ENCODE assay signal across 12 mouse cellular contexts in genomic region chr15:99039996-99040919, GRCm38 (mm10). TPM values are rescaled to one million over a fixed set of nuclear protein-coding genes. Genes with fewer than 3 reads are reported as not detected.
DNase-seq lines count a peak whose midpoint lies in the region; ATAC-seq and TF ChIP-seq lines count a peak whose summit lies in the region.
"Had no signal": no experiment of that assay in that cellular context is flagged by ENCODE, and none has a peak within 500 bp of the region (broad histone marks: within the 10 kb centered on the region; RNA-seq: fewer than 3 reads in every experiment).

No protein-coding gene starts in this region.

- H3K36me3 ChIP-seq in CH12.LX (replicated peaks in 1 of 2; ENCODE audit: control insufficient read depth in 1 of 2, insufficient read depth in 1 of 2, low read length in 1 of 2) (peaks cover 28 to 39% of the 10 kb centered on the region in 2 experiments), G1E (replicated peaks) (peaks cover 39% of the 10 kb centered on the region)
- H3K36me3 ChIP-seq in liver, embryonic 14.5 days (replicated peaks; ENCODE audit: control insufficient read depth, insufficient read depth, low read depth), result peaks cover 27% of the 10 kb centered on the region
- H3K36me3 ChIP-seq: hindbrain, embryonic 13.5 days; neural tube, embryonic 13.5 days had no signal

- no peak overlapping the region for H3K4me2 ChIP-seq in CH12.LX (ENCODE audit: insufficient read depth, low read depth, poor library complexity, severe bottlenecking)
- H3K4me2 ChIP-seq in liver, embryonic 14.5 days (ENCODE audit: low read depth), result no peak overlapping the region
- H3K4me2 ChIP-seq: hindbrain, embryonic 13.5 days; neural tube, embryonic 13.5 days had no signal

- intact Hi-C loops in left cerebral cortex, adult 2 months (cut with DNase I), result loop anchor here (10.0 kb wide), 1 partner anchor 225 kb away; no protein-coding TSS in a partner anchor
- intact Hi-C loops in left cerebral cortex, postnatal 25 days (cut with DNase I), result no loop called here
- intact Hi-C loops in gastrocnemius, adult 2 months (cut with DNase I), result no loop called here

- TF ChIP-seq RAD21 in CH12.LX (IDR thresholded peaks at IDR 0.05; ENCODE audit: low read depth, low read length), result peak; percentile 8

- dilution Hi-C loops in CH12.LX (cut with MboI; ENCODE audit: extremely low pct_ligation_motif_present, extremely low pct_unique_long_range_greater_than_20kb, low sequenced_read_pairs), result no loop called here

- TF ChIP-seq CTCF in left cerebral cortex, adult 2 months (IDR thresholded peaks at IDR 0.05), result peak; percentile 24
- TF ChIP-seq CTCF in CH12.LX (conservative IDR thresholded peaks at IDR 0.05 in 1 of 2, IDR thresholded peaks at IDR 0.05 in 1 of 2; ENCODE audit: low read depth in 2 of 2, low read length in 2 of 2) (peak; percentile 15 to 52; a peak in 3 of 4 replicates), G1E (IDR thresholded peaks at IDR 0.05; ENCODE audit: low read depth, low read length) (peak; percentile 24; the same call in 1 of the 2 replicates)
- peak; percentile 74 for TF ChIP-seq CTCF in liver, embryonic 14.5 days (IDR thresholded peaks at IDR 0.05; ENCODE audit: low read depth)
- no peak for TF ChIP-seq CTCF in gastrocnemius, adult 2 months (IDR thresholded peaks at IDR 0.05)

- H3K9ac ChIP-seq in CH12.LX (ENCODE audit: insufficient read depth, low read depth), result no peak overlapping the region
- H3K9ac ChIP-seq in liver, embryonic 14.5 days (replicated peaks), result no peak overlapping the region
- H3K9ac ChIP-seq: neural tube, embryonic 13.5 days had no signal

- no peak for DNase-seq in left cerebral cortex, adult 2 months (ENCODE audit: extremely low spot score in 1 of 2, low spot score in 2 of 2)
- DNase-seq in left cerebral cortex, postnatal 25 days (ENCODE audit: low spot score in 2 of 2), result no peak
- DNase-seq in CH12.LX (ENCODE audit: extremely low read depth) (no peak), G1E (ENCODE audit: low spot score) (no peak)
- DNase-seq in liver, embryonic 14.5 days (ENCODE audit: low read depth in 3 of 3, low spot score in 3 of 3), result no peak
- DNase-seq in cerebellum, postnatal 4 days (ENCODE audit: low spot score in 2 of 2), result no peak
- DNase-seq in gastrocnemius, adult 2 months, result no peak
- DNase-seq: right cerebral cortex, postnatal 4 days; thymus, postnatal 4 days had no signal

- no peak for ATAC-seq in G1E (ENCODE audit: extremely low read depth, insufficient number of reproducible peaks, low FRiP score, poor library complexity, severe bottlenecking)
- ATAC-seq in liver, embryonic 14.5 days (ENCODE audit: insufficient read depth), result no peak

- H3K27ac ChIP-seq in left cerebral cortex, adult 2 months, result no peak overlapping the region
- H3K27ac ChIP-seq in CH12.LX (ENCODE audit: insufficient read depth, low read depth), result no peak overlapping the region
- no peak overlapping the region for H3K27ac ChIP-seq in liver, embryonic 14.5 days
- no peak overlapping the region for H3K27ac ChIP-seq in gastrocnemius, adult 2 months
- H3K27ac ChIP-seq: hindbrain, embryonic 13.5 days; neural tube, embryonic 13.5 days had no signal

- TF ChIP-seq EP300 in CH12.LX (IDR thresholded peaks at IDR 0.05; ENCODE audit: low read length), result no peak
- TF ChIP-seq EP300 in liver, embryonic 14.5 days (IDR thresholded peaks at IDR 0.05; ENCODE audit: low read depth), result no peak

- H3K4me3 ChIP-seq in left cerebral cortex, adult 2 months, result no peak overlapping the region
- H3K4me3 ChIP-seq in CH12.LX (replicated peaks in 1 of 3; ENCODE audit: low read depth in 2 of 3, low read length in 2 of 3, poor library complexity in 1 of 3) (no peak overlapping the region), G1E (ENCODE audit: low read depth, low read length) (no peak overlapping the region)
- no peak overlapping the region for H3K4me3 ChIP-seq in liver, embryonic 14.5 days (ENCODE audit: insufficient read depth in 1 of 2, low read depth in 2 of 2, low read length in 2 of 2)
- no peak overlapping the region for H3K4me3 ChIP-seq in gastrocnemius, adult 2 months
- H3K4me3 ChIP-seq: hindbrain, embryonic 13.5 days; neural tube, embryonic 13.5 days had no signal

- in situ Hi-C loops in CH12.LX (cut with MboI; ENCODE audit: low pct_ligation_motif_present, low pct_unique_long_range_greater_than_20kb, low sequenced_read_pairs), result no loop called here

- 58% methylated on average over 26 of the region's 26 CpGs for WGBS in liver, embryonic 14.5 days (ENCODE audit: insufficient replicate concordance)

- H3K9me3 ChIP-seq in CH12.LX (replicated peaks; ENCODE audit: low read length) (no peaks in the 10 kb centered on the region), G1E (replicated peaks) (no peaks in the 10 kb centered on the region)
- no peaks in the 10 kb centered on the region for H3K9me3 ChIP-seq in liver, embryonic 14.5 days (ENCODE audit: control insufficient read depth, low read length)
- H3K9me3 ChIP-seq: hindbrain, embryonic 13.5 days; neural tube, embryonic 13.5 days had no signal

- H3K4me1 ChIP-seq in CH12.LX (ENCODE audit: control insufficient read depth in 1 of 2, insufficient read depth in 2 of 2), result peaks cover 8 to 16% of the 10 kb centered on the region in 2 experiments
- peaks cover 17% of the 10 kb centered on the region for H3K4me1 ChIP-seq in G1E (ENCODE audit: insufficient read depth, low read depth, low read length)
- no peaks in the 10 kb centered on the region; a peak in 1 of 4 replicates for H3K4me1 ChIP-seq in liver, embryonic 14.5 days (replicated peaks; ENCODE audit: control insufficient read depth in 2 of 2, insufficient read depth in 2 of 2, low read length in 1 of 2)
- H3K4me1 ChIP-seq: neural tube, embryonic 13.5 days had no signal

- TF ChIP-seq POLR2A in CH12.LX (IDR thresholded peaks at IDR 0.05; ENCODE audit: low read depth, low read length), result no peak

- no peaks in the 10 kb centered on the region for H3K79me2 ChIP-seq in CH12.LX (replicated peaks; ENCODE audit: control insufficient read depth, extremely low read depth, insufficient read depth, poor library complexity, severe bottlenecking)

- H3K27me3 ChIP-seq in CH12.LX (replicated peaks) (no peaks in the 10 kb centered on the region), G1E (ENCODE audit: insufficient read depth, low read length) (peaks cover 16% of the 10 kb centered on the region)
- H3K27me3 ChIP-seq in liver, embryonic 14.5 days (ENCODE audit: control insufficient read depth, insufficient read depth, low read length), result no peaks in the 10 kb centered on the region
- H3K27me3 ChIP-seq: neural tube, embryonic 13.5 days had no signal

RNA-seq across cellular contexts. Expression of gene Tuba1c, which starts 10.6 kb away (rescaled TPM):
- total RNA-seq in left cerebral cortex, adult 2 months (2021), result 10 to 100 TPM; 56.1 to 61.4 TPM
- total RNA-seq in left cerebral cortex, postnatal 25 days (2021), result 10 to 100 TPM; 71.0 to 80.5 TPM
- total RNA-seq in CH12.LX (2012; rRNA removed), result 178 and 229 TPM in 2 replicates
- total RNA-seq in CH12.LX (2014; rRNA removed), result 359 and 390 TPM in 2 replicates
- polyA plus RNA-seq in CH12.LX (2012; ENCODE audit: insufficient read length, low read depth), result 183 and 220 TPM in 2 replicates
- total RNA-seq in G1E (2014; fragmentation: Nextera tagmentation), result 856 and 1,023 TPM in 2 replicates
- 252 and 273 TPM in 2 replicates for total RNA-seq in G1E (2017)
- polyA plus RNA-seq in G1E (2012), result 47.1 and 72.7 TPM in 2 replicates
- polyA plus RNA-seq in liver, embryonic 14.5 days (2012; rRNA removed), result 273 and 373 TPM in 2 replicates
- polyA plus RNA-seq in liver, embryonic 14.5 days (2014; fragmentation: Nextera tagmentation; extraction: Ambion mirVana), result 277 and 278 TPM in 2 replicates
- total RNA-seq in gastrocnemius, adult 2 months (2021), result 1 to 10 TPM; 7.1 to 7.7 TPM

RNA-seq across cellular contexts. Expression of gene Prph, which starts 14.7 kb away (rescaled TPM):
- total RNA-seq in left cerebral cortex, adult 2 months (2021), result under 1 TPM; 0.91 to 0.97 TPM
- 1 to 10 TPM; 1.4 to 1.6 TPM for total RNA-seq in left cerebral cortex, postnatal 25 days (2021)
- not detected in 2 replicates for total RNA-seq in CH12.LX (2012; rRNA removed)
- total RNA-seq in CH12.LX (2014; rRNA removed), result 0.12 TPM in 1 of 2 replicates, not detected in the other
- not detected in 2 replicates for polyA plus RNA-seq in CH12.LX (2012; ENCODE audit: insufficient read length, low read depth)
- not detected in 2 replicates for total RNA-seq in G1E (2014; fragmentation: Nextera tagmentation)
- total RNA-seq in G1E (2017), result not detected in 2 replicates
- polyA plus RNA-seq in G1E (2012), result not detected in 2 replicates
- polyA plus RNA-seq in liver, embryonic 14.5 days (2012; rRNA removed), result 1.1 and 1.2 TPM in 2 replicates
- polyA plus RNA-seq in liver, embryonic 14.5 days (2014; fragmentation: Nextera tagmentation; extraction: Ambion mirVana), result 0.32 and 0.53 TPM in 2 replicates
- total RNA-seq in gastrocnemius, adult 2 months (2021), result 1 to 10 TPM in 1 of 2 experiments, under 1 TPM in 1; 0.31 to 1.2 TPM

RNA-seq across cellular contexts. Expression of gene Troap, which starts 34.1 kb away (rescaled TPM):
- total RNA-seq in left cerebral cortex, adult 2 months (2021), result under 1 TPM in 1 of 2 experiments, not detected in 1; 0.72 TPM
- under 1 TPM; 0.69 TPM for total RNA-seq in left cerebral cortex, postnatal 25 days (2021)
- 17.8 and 25.0 TPM in 2 replicates for total RNA-seq in CH12.LX (2012; rRNA removed)
- total RNA-seq in CH12.LX (2014; rRNA removed), result 19.2 and 20.2 TPM in 2 replicates
- 61.0 and 74.2 TPM in 2 replicates for polyA plus RNA-seq in CH12.LX (2012; ENCODE audit: insufficient read length, low read depth)
- 58.2 and 59.0 TPM in 2 replicates for total RNA-seq in G1E (2014; fragmentation: Nextera tagmentation)
- 22.3 and 22.8 TPM in 2 replicates for total RNA-seq in G1E (2017)
- 71.0 and 73.9 TPM in 2 replicates for polyA plus RNA-seq in G1E (2012)
- 14.3 and 15.7 TPM in 2 replicates for polyA plus RNA-seq in liver, embryonic 14.5 days (2012; rRNA removed)
- polyA plus RNA-seq in liver, embryonic 14.5 days (2014; fragmentation: Nextera tagmentation; extraction: Ambion mirVana), result 11.1 and 12.1 TPM in 2 replicates
- not detected for total RNA-seq in gastrocnemius, adult 2 months (2021)

RNA-seq across cellular contexts. Expression of gene C1ql4, which starts 47.4 kb away (rescaled TPM):
- not detected for total RNA-seq in left cerebral cortex, adult 2 months (2021)
- not detected for total RNA-seq in left cerebral cortex, postnatal 25 days (2021)
- total RNA-seq in CH12.LX (2012; rRNA removed) (0.08 TPM in 1 of 2 replicates, not detected in the other), CH12.LX (2014; rRNA removed) (not detected in 2 replicates), G1E (2014; fragmentation: Nextera tagmentation) (not detected in 2 replicates), G1E (2017) (not detected in 2 replicates)
- polyA plus RNA-seq in CH12.LX (2012; ENCODE audit: insufficient read length, low read depth) (not detected in 2 replicates), G1E (2012) (not detected in 2 replicates)
- not detected in 2 replicates for polyA plus RNA-seq in liver, embryonic 14.5 days (2012; rRNA removed)
- not detected in 2 replicates for polyA plus RNA-seq in liver, embryonic 14.5 days (2014; fragmentation: Nextera tagmentation; extraction: Ambion mirVana)
- total RNA-seq in gastrocnemius, adult 2 months (2021), result not detected

RNA-seq across cellular contexts. Expression of gene Dnajc22, which starts 52.7 kb away (rescaled TPM):
- total RNA-seq in left cerebral cortex, adult 2 months (2021), result under 1 TPM in 1 of 2 experiments, not detected in 1; 0.21 TPM
- total RNA-seq in left cerebral cortex, postnatal 25 days (2021), result under 1 TPM in 1 of 2 experiments, not detected in 1; 0.30 TPM
- total RNA-seq in CH12.LX (2012; rRNA removed) (10.0 and 10.6 TPM in 2 replicates), CH12.LX (2014; rRNA removed) (20.4 and 24.2 TPM in 2 replicates), G1E (2014; fragmentation: Nextera tagmentation) (not detected in 2 replicates), G1E (2017) (0.16 TPM in 1 of 2 replicates, not detected in the other)
- polyA plus RNA-seq in CH12.LX (2012; ENCODE audit: insufficient read length, low read depth) (12.4 and 14.5 TPM in 2 replicates), G1E (2012) (not detected in 2 replicates)
- 11.4 and 12.1 TPM in 2 replicates for polyA plus RNA-seq in liver, embryonic 14.5 days (2012; rRNA removed)
- 10.9 and 11.6 TPM in 2 replicates for polyA plus RNA-seq in liver, embryonic 14.5 days (2014; fragmentation: Nextera tagmentation; extraction: Ambion mirVana)
- total RNA-seq in gastrocnemius, adult 2 months (2021), result not detected
- polyA plus RNA-seq: embryonic facial prominence, embryonic 14.5 days had no signal

Comparison
In these comparisons a context has a peak if more than half of its experiments do, and no peak if none do; other contexts are left out.
1. RNA of gene Tuba1c, which starts 10.6 kb away (total RNA-seq): 252 to 1,023 TPM in G1E, 178 to 390 TPM in CH12.LX, 71.0 to 80.5 TPM in left cerebral cortex, postnatal 25 days and 56.1 to 61.4 TPM in left cerebral cortex, adult 2 months; 7.1 to 7.7 TPM in gastrocnemius, adult 2 months; every median in the first group is over 4 times any median in the second.
2. RNA of gene Troap, which starts 34.1 kb away (total RNA-seq): 22.3 to 59.0 TPM in G1E and 17.8 to 25.0 TPM in CH12.LX; 0.72 TPM in left cerebral cortex, adult 2 months, 0.69 TPM in left cerebral cortex, postnatal 25 days and not detected in gastrocnemius, adult 2 months; every median in the first group is over 10 times any median in the second.